Mouse (Mus musculus) bone marrow macrophage, adult 2 months (primary cell): Measurements from ENCODE around the gene Rangap1.
A peak's percentile ranks its signal among the peaks of the same experiment; 100 is the strongest.

Experiments used
- CTCF ChIP-seq: IDR thresholded peaks from 2 replicates; pipeline ENCODE4 v1.5.1; 2012; ENCODE audit warnings: low read depth, mild to moderate bottlenecking, low read length, moderate library complexity
- POLR2A ChIP-seq: IDR thresholded peaks from 2 replicates; pipeline ENCODE4 v1.6.1; 2012; ENCODE audit warnings: mild to moderate bottlenecking, low read depth, low read length, borderline replicate concordance

DNA sequence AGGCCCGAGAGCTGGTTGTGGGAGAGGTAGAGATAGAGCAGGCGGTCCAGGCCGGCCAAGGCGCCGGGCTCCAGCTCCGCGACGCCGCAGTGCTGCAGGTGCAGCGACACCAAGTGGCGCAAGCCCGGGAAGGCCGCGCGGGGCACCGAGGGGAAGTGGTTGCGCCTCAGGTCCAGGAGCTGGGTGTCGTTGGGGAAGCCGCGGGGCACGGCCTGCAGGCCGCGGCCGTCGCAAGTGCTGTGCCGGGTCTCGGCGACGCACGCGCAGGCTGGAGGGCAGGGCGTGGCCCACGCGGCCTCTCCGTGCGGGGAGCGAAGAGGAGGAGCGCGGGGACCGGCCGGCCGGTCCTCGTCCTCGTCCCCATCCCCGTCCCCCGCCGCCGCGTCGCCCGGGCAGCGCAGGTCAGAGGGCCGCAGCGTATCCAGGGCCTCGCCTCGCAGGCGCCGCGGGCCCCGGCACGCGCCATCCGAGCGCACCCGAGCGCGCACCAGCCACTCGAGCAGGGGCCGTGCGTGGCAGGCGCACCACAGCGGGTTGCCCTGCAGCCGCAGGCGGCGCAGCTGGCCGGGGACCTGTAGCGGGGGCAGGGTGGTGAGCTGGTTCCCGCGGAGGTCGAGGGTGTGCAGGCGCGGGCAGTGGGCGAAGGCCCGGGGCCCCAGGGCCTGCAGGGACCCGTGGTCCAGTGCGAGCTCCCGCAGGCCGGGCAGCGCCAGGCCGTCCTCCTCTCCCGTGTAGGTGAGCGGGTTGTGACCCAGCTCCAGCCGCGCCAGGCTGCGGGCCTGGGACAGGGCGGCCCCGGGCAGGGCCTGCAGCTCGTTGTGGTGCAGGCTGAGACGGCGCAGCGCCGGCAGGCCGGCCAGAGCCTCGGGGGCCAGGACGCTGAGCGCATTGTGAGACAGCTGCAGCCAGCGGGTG is 51.1 kb downstream of the Rangap1 start:
- peak; percentile 49 for TF ChIP-seq CTCF
- no peak for TF ChIP-seq POLR2A
